Mouse (Mus musculus) thymus, adult 2 months (tissue): ENCODE results near the gene Snip1. TPM values are rescaled to one million over a fixed set of nuclear protein-coding genes. Genes with fewer than 3 reads are reported as not detected.

ENCODE experiments used
- DNase-seq: peaks from one replicate; pipeline ENCODE4 v3.0.0; 2021
- H3K27ac ChIP-seq: fragments of 200-500 bp; 2 replicates; pipeline ENCODE4 v1.5.1; 2012; ENCODE audit warnings: low read length, control low read depth; ENCODE audit not compliant: control insufficient read depth, insufficient read depth
- H3K27me3 ChIP-seq: fragments of 200-500 bp; 2 replicates; pipeline ENCODE4 v1.6.1; 2012; ENCODE audit warnings: mild to moderate bottlenecking, low read length, moderate library complexity, mixed read lengths; ENCODE audit not compliant: control insufficient read depth, insufficient read depth
- H3K36me3 ChIP-seq: fragments of 200-500 bp; 2 replicates; pipeline ENCODE4 v1.6.1; 2012; ENCODE audit warnings: mild to moderate bottlenecking, low read length, moderate library complexity; ENCODE audit not compliant: control insufficient read depth, insufficient read depth
- H3K4me1 ChIP-seq: fragments of 200-500 bp; replicated peaks from 2 replicates; pipeline ENCODE4 v1.6.1; 2012; ENCODE audit warnings: low read length; ENCODE audit not compliant: control insufficient read depth, insufficient read depth
- H3K4me3 ChIP-seq: fragments of 200-500 bp; 2 replicates; pipeline ENCODE4 v1.5.1; 2012; ENCODE audit warnings: mild to moderate bottlenecking, low read length, control low read depth, moderate library complexity; ENCODE audit not compliant: control insufficient read depth, insufficient read depth
- CTCF ChIP-seq: fragments of 200-500 bp; IDR thresholded peaks from 2 replicates; pipeline ENCODE4 v1.5.1; 2012; ENCODE audit warnings: mild to moderate bottlenecking, control low read depth, low read length, moderate library complexity, borderline replicate concordance; ENCODE audit not compliant: control insufficient read depth, poor library complexity, insufficient read depth; ENCODE audit errors: extremely low read depth
- POLR2A ChIP-seq: fragments of 200-500 bp; IDR thresholded peaks from 2 replicates; pipeline ENCODE4 v1.6.1; 2012; ENCODE audit warnings: mild to moderate bottlenecking, low read length, control low read depth, moderate library complexity; ENCODE audit not compliant: control insufficient read depth, poor library complexity, insufficient read depth; ENCODE audit errors: extremely low read depth
- WGBS: fragments of 180-500 bp; shearing (Covaris S2); methylation state at CpG from one replicate; pipeline ENCODE4 v1.1.7; 2018; 5-methylcytosine and 5-hydroxymethylcytosine counted together
- polyA plus RNA-seq: library from polyadenylated mRNA; depleted of rRNA; stranded (reverse); fragments of >200 nt; gene quantifications from 2 replicates; pipeline ENCODE4 v1.2.3, GENCODE M21; 2012; rRNA removed

Gene Snip1
- 20.5 and 22.5 TPM in 2 replicates for polyA plus RNA-seq

DNA sequence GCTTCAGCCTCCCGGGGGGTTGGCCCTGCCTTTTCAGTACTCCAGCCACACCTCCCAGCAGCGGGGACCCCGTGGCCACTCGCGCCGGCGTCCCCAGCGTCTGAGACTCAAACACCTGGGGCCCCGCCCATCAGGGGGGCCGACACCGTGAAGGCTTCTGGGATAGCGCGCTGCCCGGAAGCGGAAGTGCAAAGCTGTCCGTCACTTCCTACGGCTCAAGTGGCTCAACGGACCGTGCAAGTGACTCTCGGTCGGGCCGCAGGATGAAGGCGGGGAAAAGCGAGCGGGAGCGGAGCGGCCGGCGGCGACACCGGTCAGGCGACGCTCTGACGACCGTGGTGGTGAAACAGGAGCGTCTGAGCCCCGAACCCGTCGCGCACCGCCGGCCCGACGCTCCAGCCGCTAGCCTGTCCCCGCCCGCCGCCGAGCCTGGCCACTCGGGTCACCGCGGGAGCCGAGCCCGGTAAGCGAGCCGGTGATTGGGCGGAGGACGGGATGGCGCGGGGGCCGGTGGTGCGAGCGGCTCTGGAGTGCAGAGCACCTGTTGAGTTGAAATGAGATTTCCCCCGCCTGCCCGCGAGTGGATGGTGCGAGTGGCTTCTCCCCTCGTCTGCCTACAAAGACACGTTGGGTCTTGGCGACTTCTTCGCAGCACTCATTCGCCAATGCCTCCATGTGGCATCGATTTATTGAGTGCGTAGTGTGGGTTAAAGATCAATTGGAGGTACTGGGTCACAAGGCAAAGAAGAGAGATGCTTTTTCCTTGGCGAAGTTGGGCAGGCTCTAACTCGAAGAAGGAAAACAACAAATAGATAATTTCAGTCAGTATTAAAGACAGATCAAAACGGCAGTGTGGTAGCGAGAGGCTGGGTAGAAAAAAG, at the start of gene Snip1:
TSS of gene Snip1 (plus strand) at position 183 of the 881 bp plus-strand sequence.
- TF ChIP-seq CTCF (peak; percentile 20; the same call in 1 of the 2 replicates), POLR2A (peak; percentile 65; the same call in 1 of the 2 replicates)
- peak within 1 kb of the TSS; percentile 46 for H3K4me3 ChIP-seq

DNA sequence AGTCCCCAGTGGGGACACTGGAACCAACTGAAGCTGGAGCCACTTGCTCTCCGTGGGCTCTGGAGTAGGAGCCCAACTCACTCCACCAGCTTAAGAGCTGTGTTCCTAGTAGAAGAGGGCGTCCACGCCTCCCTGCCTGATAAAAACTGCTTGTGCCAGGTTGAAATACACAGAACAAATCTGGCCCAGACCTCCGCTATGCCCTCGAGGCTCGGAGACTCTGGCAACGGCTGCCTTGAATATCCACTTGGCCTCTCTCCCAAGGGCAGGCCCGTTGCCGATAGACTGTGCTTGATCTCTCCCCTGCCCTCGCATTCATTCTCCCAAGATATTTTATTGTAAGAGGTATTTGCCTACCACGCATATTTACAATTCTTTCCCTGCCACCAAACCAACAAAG, 49.0 kb upstream of the Snip1 start:
- H3K36me3 ChIP-seq, result no peaks in the 10 kb centered on the region
- DNase-seq, result no peak
- no peak overlapping the region for H3K4me3 ChIP-seq
- TF ChIP-seq POLR2A, result no peak
- no peak for TF ChIP-seq CTCF
- no peaks in the 10 kb centered on the region for H3K4me1 ChIP-seq
- H3K27me3 ChIP-seq, result no peaks in the 10 kb centered on the region
- no peak overlapping the region for H3K27ac ChIP-seq
- 93% methylated on average over 11 of the region's 11 CpGs for WGBS

More for the DNA sequence above, at the start of gene Snip1:
- DNase-seq, result peak; percentile 95
- Histone ChIP-seq H3K36me3 (peaks cover 23% of the 10 kb centered on the region), H3K27me3 (no peaks in the 10 kb centered on the region), H3K4me1 (peaks cover 13% of the 10 kb centered on the region), H3K27ac (no peak within 1 kb of the TSS)
- WGBS, result under 1% methylated on average over 78 of the region's 78 CpGs

DNA sequence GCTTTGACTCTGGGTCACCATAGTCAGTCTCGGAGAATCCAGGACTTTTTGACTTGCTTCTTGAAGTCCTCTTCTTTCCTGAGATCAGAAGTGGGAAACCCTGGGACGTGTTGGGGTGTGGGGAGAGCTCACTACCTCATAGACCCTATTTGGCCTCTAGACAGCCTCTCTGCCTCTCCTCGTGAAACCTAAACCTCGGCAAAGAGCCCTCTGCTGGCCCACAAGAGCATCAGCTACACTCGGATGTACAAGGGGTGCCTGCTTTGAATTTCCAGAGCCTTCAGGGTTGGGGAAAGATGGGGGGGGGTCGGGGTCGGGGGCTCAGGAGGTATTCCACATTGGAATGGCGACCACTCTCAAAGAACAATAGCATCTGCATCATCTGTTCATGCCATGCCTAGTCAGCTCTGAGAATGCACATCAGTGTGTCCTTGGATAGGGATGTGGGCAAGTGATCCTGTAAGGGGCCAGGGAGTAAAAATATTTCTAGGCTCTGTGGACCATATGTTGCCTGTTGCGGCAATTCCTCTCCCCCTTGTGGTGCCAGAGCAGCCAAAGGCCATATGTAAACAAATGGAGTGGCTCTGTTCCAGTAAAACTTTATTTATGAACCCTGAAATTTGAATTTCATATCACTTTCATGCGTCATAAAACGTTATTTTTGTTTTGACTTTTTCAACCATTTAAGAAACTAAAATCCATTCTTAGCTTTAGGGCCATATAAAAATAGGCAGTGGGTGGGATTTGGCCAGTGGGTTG, 45.5 kb upstream of the Snip1 start:
- Histone ChIP-seq H3K27me3 (no peaks in the 10 kb centered on the region), H3K27ac (no peak overlapping the region), H3K4me1 (no peaks in the 10 kb centered on the region), H3K4me3 (no peak overlapping the region), H3K36me3 (no peaks in the 10 kb centered on the region)
- TF ChIP-seq POLR2A (no peak), CTCF (no peak)
- WGBS, result 35% methylated on average over 11 of the region's 11 CpGs
- DNase-seq, result no peak

DNA sequence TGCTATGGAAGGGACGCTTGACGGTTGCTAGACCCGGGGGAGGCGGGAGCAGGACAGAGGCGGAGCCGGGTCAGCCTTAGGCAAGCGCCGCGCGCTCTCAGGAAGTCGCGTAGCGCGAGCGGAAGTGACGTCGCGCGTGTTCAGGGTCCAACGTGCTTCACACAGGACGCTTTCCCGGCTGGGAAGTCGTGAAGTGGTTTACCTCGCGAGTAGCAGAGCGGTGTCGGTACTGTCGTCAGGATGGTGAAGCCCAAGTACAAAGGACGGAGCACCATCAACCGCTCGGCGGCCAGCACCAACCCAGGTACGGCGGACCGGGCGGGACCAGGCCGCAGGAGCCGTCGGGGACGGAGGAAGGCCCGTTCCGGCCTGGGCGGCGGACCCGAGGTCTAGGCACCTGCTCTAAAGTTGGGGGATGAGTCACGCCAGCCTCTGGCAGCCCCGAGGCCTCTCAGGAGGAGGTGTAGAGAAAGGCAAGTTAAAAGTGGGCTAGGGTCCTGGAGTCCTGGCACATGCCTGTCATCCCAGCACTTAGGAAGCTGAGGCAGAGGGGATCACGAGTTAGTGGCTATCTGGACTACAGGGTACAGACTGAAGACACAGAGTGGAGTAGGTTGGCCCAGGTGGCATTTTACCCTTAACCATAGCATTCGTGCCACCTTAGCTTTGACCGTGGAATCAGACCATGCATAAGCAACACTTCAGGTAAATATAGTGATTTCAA, 36.4 kb upstream of the Snip1 start:
- Histone ChIP-seq H3K27me3 (no peaks in the 10 kb centered on the region), H3K4me1 (peaks cover 3% of the 10 kb centered on the region; the same call in 1 of the 2 replicates), H3K4me3 (peak overlapping the region; percentile 98), H3K27ac (no peak overlapping the region), H3K36me3 (peaks cover 3% of the 10 kb centered on the region)
- peak; percentile 54; the same call in 1 of the 2 replicates for TF ChIP-seq POLR2A
- TF ChIP-seq CTCF, result no peak
- peak; percentile 89 for DNase-seq
- under 1% methylated on average over 50 of the region's 50 CpGs for WGBS

DNA sequence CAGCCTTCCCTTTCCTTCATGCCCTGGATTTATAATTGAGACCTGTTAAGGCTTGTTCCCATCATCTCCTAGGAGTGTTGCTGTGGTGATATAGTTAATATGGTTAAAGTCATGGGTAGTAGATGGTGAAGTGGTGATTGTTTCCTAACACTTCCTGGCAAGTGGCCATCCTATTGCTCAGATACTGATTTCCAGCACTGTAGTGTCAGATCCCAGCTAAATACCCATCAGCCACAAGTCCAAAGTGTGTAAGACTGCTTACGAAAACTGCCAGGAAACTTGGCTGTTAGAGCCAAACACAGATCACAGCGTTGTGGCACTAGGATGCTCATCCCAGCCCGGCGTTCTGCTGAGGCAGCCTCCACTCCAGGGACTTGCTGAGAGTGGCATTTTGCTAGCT, 32.1 kb upstream of the Snip1 start:
- no peak for TF ChIP-seq POLR2A
- no peak for TF ChIP-seq CTCF
- Histone ChIP-seq H3K27ac (no peak overlapping the region), H3K27me3 (no peaks in the 10 kb centered on the region), H3K4me1 (peaks cover 3% of the 10 kb centered on the region; the same call in 1 of the 2 replicates), H3K4me3 (no peak overlapping the region), H3K36me3 (peaks cover 15% of the 10 kb centered on the region)
- no peak for DNase-seq
- WGBS, result 94% methylated on average over 4 of the region's 4 CpGs

DNA sequence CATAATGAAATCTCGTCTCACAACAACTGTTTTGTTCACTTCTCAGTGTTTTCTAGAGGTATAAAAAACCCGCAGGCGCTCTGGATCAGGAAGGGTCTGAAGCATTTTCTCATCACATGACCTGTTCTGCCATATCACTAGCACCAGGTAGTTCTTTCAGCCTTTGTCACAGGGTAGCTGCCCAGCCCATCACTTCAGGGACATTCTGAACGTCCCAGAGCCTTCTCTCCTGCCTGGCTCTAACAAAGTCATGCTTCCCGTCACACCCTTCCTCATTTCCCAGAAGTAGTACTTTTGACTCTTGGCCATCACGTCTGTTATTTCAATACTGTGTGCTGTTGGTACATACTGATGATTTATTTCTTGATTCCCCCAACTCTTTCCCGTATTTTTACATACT, 22.0 kb upstream of the Snip1 start:
- WGBS, result 96% methylated on average over 7 of the region's 7 CpGs
- no peak overlapping the region for H3K4me3 ChIP-seq
- no peak overlapping the region for H3K27ac ChIP-seq
- H3K36me3 ChIP-seq, result peaks cover 81% of the 10 kb centered on the region
- TF ChIP-seq POLR2A (no peak), CTCF (no peak)
- no peaks in the 10 kb centered on the region; the same call in 1 of the 2 replicates for H3K4me1 ChIP-seq
- DNase-seq, result no peak
- H3K27me3 ChIP-seq, result no peaks in the 10 kb centered on the region
